Mouse (Mus musculus) induced T-regulatory cell, adult 2 months (primary cell): ENCODE results near the gene Fam217b.

ENCODE experiments used
- DNase-seq: peaks from one replicate; pipeline ENCODE4 v3.0.0-alpha.2; 2012; ENCODE audit warnings: low read depth

Gene Fam217b

GRCm38 (mm10) chr2:178414261-178415149 lies at the start of gene Fam217b, which contains the start of gene Ppp1r3d:
TSS of gene Fam217b (plus strand) at chr2:178414524.
TSS of gene Ppp1r3d (minus strand) at chr2:178414472.
- DNase-seq = no peak

DNA sequence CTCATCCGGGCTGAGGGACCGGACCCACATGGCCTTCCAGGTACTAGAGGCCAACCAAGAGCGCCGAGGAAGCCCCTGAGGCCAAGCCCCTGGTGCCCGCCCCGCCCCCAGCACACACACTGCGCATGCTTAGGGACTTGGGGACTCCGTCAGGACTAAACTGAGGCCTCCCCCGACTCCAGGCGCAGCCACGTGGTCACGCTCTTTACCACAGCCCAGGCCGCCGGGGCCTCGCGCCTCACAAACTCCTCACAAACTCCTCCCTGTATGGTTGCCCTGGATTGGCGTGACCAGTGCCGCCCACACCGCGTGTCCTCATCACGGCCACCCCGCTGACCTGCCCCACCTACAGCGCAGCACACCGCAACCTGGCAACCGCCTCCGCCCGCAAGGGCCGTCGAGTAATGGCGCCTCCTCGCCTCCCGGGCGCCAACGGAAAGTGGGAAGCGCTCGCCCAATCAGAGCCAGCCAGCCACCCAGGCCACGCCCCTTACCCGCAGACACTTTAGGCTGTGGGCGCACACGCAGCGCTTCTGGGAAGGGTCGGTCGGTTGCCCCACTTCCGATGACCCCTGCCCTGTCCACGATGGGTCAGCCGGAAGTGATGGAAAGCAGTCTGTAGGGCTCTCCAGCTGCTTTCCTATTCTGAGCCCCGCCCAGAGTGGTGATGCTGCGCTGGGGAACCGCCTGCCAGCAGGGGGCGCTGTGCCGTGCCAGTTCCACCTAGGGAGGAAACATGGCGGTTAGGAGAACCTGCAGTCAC lies 7.1 kb upstream of the Fam217b start, which contains the start of gene Sycp2:
Gene Sycp2 (minus strand): TSS at position 633 of the 763 bp plus-strand sequence.
- no peak for DNase-seq

DNA sequence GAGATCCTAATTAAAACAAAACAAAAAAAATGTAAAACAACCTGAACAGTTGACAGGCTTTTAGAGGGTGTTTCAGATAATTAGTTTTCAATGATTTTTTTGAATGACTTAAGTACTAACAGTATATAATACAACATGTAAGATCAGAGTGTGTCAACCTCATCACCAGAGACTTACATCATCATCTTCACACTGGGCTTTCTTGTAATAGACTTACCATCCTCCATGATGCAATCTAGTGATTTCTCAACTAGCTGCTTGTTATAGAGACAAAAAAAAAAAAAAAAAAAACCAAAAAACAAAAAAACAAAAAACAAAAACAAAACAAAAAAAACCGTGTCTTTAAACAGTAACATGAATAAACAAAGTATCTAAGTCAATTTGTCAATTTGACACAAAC lies 5.3 kb upstream of the Fam217b start:
- no peak for DNase-seq

DNA sequence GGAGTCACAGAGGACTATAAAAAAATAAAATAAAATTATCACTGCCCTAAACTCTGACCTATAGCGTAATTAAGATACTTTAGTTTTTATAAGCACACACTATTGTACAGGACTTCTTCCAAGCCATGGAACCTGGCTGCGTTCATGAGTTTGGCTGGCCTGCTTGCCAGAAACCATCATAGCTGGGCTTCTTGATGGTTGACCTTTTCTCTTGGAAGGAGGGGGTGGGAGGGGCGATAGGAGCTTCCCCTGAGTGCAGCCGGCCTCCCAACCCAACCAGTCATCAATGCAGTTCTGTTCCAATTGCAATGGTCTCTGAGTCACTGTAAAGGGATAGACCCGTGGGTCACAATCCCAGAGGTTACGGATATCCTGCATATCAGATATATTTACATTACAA lies 4.0 kb upstream of the Fam217b start:
- no peak for DNase-seq

DNA sequence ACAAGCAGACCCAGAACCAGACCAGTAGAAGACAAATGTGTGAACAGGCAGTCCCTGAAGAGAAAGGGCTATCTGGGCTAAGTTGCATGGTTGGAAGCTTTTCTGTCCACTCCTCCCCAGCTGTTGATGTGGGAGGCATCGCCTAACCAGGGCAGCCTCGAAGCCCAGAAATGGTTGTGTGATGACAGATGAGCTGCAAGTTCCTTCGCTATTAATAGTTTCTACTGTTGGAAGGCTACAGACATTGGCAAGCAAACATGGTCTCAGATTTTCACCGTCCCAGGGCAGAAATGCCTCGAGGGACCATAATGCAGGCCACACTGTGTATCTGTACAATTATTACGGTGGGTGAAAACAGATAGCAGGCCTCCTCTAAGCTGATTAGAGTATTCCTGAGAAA lies 1.7 kb upstream of the Fam217b start:
- DNase-seq = no peak

- no peak for DNase-seq
These were observed 1.2 kb upstream of the Fam217b start for GRCm38 (mm10) chr2:178413081-178413480.

DNA sequence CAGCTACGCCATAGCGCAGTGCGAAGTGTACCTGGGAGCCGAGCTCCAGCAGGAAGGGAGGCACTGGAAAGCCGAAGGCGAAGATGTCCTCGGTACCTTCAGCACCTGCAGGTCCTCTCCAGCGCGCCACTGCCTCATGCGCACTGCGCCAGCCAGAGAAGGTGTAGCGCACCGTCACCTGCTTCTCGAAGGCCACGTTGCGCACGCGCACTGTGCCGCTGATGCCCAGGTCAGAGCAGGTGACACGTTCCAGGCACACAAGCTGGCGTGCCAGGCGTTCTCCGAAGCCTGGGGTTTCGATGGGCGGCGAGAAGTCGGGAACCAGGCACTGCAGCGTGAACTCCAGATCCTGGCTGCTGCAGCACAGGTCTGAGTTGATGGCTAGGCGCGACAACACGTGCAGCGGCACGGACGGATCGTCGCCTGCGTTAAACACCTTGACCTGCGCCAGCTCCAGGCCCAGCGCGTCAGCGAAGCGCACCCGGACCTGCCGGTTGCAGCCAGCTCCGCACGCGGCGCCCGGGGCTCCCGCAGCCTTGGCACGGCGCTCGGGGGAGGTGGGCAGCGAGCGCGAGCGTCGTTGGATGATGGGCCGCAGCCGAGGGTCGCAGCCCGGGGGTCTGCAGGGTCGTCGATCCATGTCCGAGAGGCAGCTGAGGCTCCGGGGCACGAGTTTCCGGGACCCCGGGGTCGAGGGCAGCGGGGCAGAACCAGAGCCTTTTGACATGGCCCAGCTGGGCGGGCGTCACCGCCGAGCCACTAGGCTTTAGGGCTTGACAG lies 653 bp upstream of the Fam217b start:
- DNase-seq = no peak

DNA sequence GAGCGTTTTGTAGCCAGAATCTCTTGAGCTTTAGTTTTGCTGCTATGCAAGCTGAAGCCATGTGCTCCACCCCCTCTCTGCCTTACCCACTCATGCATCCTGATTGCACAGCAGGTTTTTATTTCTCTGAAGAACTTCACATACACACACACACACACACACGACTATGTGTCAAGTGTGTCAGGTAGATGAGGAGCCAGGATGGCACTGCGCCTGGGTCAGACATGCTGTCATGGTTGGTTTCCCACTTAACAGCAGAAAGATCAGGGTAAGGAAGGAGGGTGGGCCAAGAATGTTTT lies 775 bp downstream of the Fam217b start:
- DNase-seq = no peak

DNA sequence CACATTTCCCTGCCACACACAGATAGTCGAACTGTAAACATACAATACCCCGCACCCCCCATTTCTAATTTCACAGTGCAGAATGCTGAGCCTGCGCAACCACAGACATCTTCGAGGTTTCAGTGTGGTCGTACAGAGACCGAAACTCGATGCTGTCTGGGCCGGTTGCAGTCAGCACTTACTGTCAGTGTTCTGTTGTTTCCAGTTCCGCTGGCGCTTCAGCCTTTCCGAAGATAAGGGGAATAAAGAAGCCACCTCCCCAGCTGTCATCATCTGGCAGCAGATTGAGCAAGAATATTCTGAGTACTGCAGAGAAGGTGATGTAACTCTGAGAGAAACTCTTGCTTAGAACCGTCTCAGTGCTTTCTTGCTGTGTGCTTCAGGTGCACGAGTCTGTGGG lies 2.1 kb downstream of the Fam217b start:
- DNase-seq = no peak

- no peak for DNase-seq
These were observed 2.6 kb downstream of the Fam217b start for GRCm38 (mm10) chr2:178416970-178417369.

DNA sequence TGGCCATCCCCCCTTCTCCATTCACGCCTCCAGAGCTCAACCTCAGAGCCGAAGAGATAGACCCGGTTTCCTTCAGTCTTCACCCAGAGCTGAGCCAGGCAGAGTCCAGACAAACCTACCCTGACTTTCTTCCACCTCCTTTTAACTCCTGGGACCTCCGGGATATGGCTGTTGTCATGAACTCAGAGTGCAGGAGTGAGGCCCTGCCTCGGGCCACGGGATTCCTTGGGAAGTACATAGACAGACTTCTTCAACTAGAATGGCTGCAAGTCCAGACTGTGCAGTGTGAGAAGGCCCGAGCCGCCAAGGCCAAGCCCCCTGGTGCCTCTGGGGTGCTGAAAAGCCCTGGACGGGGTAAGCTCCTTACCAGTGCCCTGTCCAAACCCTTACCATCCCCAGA lies 6.3 kb downstream of the Fam217b start:
- DNase-seq = no peak

GRCm38 (mm10) chr2:178421603-178422002 lies 7.3 kb downstream of the Fam217b start:
- DNase-seq = no peak

DNA sequence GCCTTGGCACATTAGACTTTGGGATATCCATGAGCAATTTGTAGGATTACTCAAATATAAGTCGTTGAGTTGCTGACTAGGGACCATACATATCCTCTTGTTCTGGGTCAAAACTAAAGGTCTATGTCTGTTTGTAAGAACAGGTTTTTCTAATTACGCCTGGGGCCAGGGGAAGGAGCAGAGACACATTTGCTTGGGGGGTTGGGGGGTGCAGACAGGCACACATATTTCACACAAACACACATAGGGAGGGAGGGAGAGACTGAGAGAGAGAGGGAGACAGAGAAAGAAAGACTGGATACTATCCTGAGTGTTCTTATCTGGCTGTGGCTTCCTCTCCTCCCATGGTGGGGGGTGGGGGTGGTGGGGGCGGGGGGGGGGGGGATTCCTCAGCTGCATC lies 7.9 kb downstream of the Fam217b start:
- no peak for DNase-seq

DNA sequence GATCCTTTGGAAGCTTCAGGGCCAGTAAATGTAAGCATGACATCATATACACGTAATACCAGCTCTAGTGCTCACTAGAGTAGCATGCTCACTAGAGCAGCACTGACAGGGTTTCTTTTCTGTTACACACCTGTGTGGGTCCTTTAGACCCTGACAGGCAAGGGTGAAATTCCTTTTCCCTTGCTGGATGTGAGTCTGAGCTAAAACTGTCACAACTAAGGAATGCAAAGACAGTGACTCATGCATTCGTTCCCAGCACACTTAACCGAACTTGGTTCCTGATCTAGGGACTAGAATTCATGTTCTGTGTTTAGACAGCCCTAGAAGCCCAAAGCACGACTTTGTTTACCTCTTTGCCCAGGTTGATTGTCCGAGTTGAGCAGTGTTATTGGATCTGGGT lies 8.9 kb downstream of the Fam217b start:
- no peak for DNase-seq

DNA sequence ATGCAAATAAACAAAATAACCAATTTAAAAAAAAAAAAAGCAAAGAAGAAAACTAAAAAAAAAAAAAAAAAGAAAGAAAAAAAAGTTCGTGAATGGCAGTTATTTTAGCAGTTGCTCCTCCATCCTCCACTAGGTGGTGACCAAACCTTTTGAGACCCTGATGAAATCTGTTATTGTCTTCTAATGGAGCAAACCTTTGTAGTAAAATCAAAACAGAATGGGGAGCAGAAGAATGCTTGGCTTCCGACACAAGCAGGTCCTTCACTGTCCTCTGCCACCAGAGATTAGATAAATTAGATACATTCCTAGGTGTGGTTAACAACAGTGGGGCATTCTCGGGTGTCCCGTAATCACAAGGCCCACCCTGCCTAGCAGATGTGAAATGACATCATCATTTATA lies 11.9 kb downstream of the Fam217b start:
- DNase-seq = no peak

- DNase-seq = no peak
These were observed 12.9 kb downstream of the Fam217b start for GRCm38 (mm10) chr2:178427181-178427580.

DNA sequence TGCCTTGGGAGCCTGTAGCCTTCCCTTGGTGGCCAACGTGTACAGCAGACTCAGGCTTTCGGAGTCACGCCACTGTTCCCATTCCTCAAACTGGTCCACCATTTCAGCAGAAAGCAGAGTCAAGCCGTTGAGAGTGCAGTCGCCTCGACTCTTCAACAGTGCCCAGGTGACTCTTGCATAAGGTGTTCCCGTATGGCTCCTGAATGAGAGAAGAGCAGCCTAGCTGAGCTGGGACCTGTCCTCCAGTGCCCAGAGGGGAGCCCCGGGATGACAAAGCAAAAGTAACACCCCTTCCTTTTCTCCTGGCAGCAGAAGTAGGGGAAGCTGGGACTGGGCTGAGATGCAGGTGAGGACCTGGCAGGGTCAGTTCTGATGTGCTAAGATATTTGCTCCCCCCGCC lies 13.9 kb downstream of the Fam217b start:
- DNase-seq = no peak

DNA sequence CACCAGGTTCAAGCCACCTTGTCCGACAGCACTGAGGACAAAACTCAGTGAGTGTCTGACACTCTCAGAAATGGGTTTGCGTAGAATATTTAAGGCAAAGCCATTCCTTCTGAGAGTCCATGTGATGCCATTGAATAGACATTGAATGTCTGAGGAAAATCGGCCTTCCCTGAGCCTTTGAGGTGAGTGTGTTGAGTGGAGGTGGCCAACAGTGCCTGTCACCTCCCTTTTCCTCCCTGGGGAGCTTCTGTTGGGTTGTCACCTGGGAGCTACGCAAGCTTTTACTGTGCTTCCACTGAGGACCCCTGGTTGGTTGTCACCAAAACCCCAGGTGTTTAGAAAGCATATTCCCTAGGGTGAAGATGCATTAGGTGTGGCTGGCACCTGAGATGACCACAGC lies 14.4 kb downstream of the Fam217b start:
- DNase-seq = no peak

GRCm38 (mm10) chr2:178429426-178429825 lies 15.1 kb downstream of the Fam217b start:
- DNase-seq = no peak

GRCm38 (mm10) chr2:178430231-178430630 lies 15.9 kb downstream of the Fam217b start, which contains the start of gene Cdh26:
TSS of gene Cdh26 (plus strand) at chr2:178430531.
- no peak for DNase-seq

- DNase-seq = no peak
These were observed 19.2 kb downstream of the Fam217b start for GRCm38 (mm10) chr2:178433495-178433894.

GRCm38 (mm10) chr2:178433903-178434302 lies 19.6 kb downstream of the Fam217b start:
- DNase-seq = no peak
